Mouse (Mus musculus) liver, embryonic 16.5 days (tissue): Measurements from ENCODE around the gene Mrvi1. TPM values are rescaled to one million over a fixed set of nuclear protein-coding genes. Genes with fewer than 3 reads are reported as not detected.

Experiments
- ATAC-seq: fragments of 200-750 bp; cut with Nextera tagmentation; 2 replicates; pipeline ENCODE4 v1.8.0; 2017; ENCODE audit warnings: low read depth, mild to moderate bottlenecking, moderate number of reproducible peaks, moderate library complexity
- H3K27ac ChIP-seq: fragments of 300-500 bp; sonication (generic); 2 replicates; pipeline ENCODE4 v1.5.1; 2014; ENCODE audit warnings: mild to moderate bottlenecking, low read length
- H3K27me3 ChIP-seq: fragments of 300-500 bp; sonication (generic); 2 replicates; pipeline ENCODE4 v1.6.1; 2014; ENCODE audit warnings: low read depth, low read length, mixed read lengths; ENCODE audit not compliant: control insufficient read depth, insufficient read depth
- H3K36me3 ChIP-seq: fragments of 300-500 bp; sonication (generic); 2 replicates; pipeline ENCODE4 v1.6.1; 2014; ENCODE audit warnings: mild to moderate bottlenecking; ENCODE audit not compliant: control insufficient read depth, insufficient read depth
- H3K4me1 ChIP-seq: fragments of 300-500 bp; sonication (generic); 2 replicates; pipeline ENCODE4 v1.6.1; 2014; ENCODE audit warnings: low read depth, low read length, mixed read lengths; ENCODE audit not compliant: control insufficient read depth
- H3K4me2 ChIP-seq: fragments of 300-500 bp; sonication (generic); 2 replicates; pipeline ENCODE4 v1.6.1; 2014; ENCODE audit warnings: low read depth, low read length, mixed read lengths
- H3K4me3 ChIP-seq: fragments of 300-500 bp; sonication (generic); 2 replicates; pipeline ENCODE4 v1.5.1; 2014; ENCODE audit warnings: low read depth, mild to moderate bottlenecking, low read length
- H3K9ac ChIP-seq: fragments of 300-500 bp; sonication (generic); 2 replicates; pipeline ENCODE4 v1.6.1; 2014; ENCODE audit warnings: low read depth, low read length
- H3K9me3 ChIP-seq: fragments of 300-500 bp; sonication (generic); replicated peaks from 2 replicates; pipeline ENCODE4 v1.6.1; 2016; ENCODE audit warnings: low read length; ENCODE audit not compliant: control insufficient read depth
- WGBS: fragments of 180-500 bp; shearing (Covaris S2); extraction: QIAGEN DNeasy Blood & Tissue Kit; methylation state at CpG from one replicate; pipeline ENCODE4 v1.1.7; 2014; ENCODE audit not compliant: insufficient replicate concordance; 5-methylcytosine and 5-hydroxymethylcytosine counted together
- polyA plus RNA-seq: library from polyadenylated mRNA; unstranded; fragments of >200 nt; fragmentation: Nextera tagmentation; extraction: Ambion mirVana; gene quantifications from 2 replicates; pipeline ENCODE4 v1.2.1, GENCODE M21; 2015

The Mrvi1 gene
- polyA plus RNA-seq, 1 experiment from 2014 or later, result 4.3 TPM

GRCm38 (mm10) chr7:110843916-110844874, 138.1 kb downstream of the Mrvi1 start, which contains the start of gene Rnf141:
TSS of gene Rnf141 (minus strand) at chr7:110844457.
- peak within 1 kb of the TSS; percentile 85 for H3K4me2 ChIP-seq
- no peaks in the 10 kb centered on the region for H3K9me3 ChIP-seq
- peak within 1 kb of the TSS; percentile 92 for H3K4me3 ChIP-seq
- WGBS, result under 1% methylated on average over 42 of the region's 42 CpGs
- H3K27ac ChIP-seq, result peak within 1 kb of the TSS; percentile 99
- H3K36me3 ChIP-seq, result no peaks in the 10 kb centered on the region
- no peaks in the 10 kb centered on the region for H3K27me3 ChIP-seq
- peaks cover 26% of the 10 kb centered on the region for H3K4me1 ChIP-seq
- H3K9ac ChIP-seq, result peak within 1 kb of the TSS; percentile 95
- ATAC-seq, result peak; percentile 88

GRCm38 (mm10) chr7:110840332-110840731, 141.9 kb downstream of the Mrvi1 start:
- no peak overlapping the region for H3K9ac ChIP-seq
- peak overlapping the region; percentile 6; the same call in 1 of the 2 replicates for H3K4me2 ChIP-seq
- H3K9me3 ChIP-seq, result no peaks in the 10 kb centered on the region
- H3K4me1 ChIP-seq, result peaks cover 20% of the 10 kb centered on the region
- ATAC-seq, result peak; percentile 8; the same call in 1 of the 2 replicates
- 33% methylated on average over 4 of the region's 4 CpGs for WGBS
- H3K36me3 ChIP-seq, result peaks cover 4% of the 10 kb centered on the region; the same call in 1 of the 2 replicates
- no peak overlapping the region for H3K4me3 ChIP-seq
- H3K27ac ChIP-seq, result peak overlapping the region; percentile 54
- no peaks in the 10 kb centered on the region for H3K27me3 ChIP-seq

DNA sequence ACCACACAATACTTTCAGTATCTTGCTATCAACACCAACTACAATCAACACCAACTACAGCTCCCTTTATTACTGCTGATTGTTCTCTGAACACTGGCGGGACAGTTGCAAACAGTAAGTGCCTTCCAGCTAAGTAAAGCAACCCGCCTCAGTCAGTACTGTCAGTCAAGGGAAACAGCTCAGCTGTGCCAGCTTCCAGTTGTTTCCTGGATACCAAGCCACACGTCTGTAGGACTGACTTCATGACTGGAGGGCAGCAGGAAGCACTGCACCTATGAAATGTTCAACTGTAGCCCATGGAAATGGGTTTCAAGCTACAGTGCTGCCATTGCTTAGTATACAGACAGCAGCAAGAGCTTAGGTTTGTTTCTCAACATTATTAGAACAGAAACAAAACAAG, 147.7 kb downstream of the Mrvi1 start:
- Histone ChIP-seq H3K9ac (no peak overlapping the region), H3K4me1 (peaks cover 5% of the 10 kb centered on the region; the same call in 1 of the 2 replicates), H3K27ac (no peak overlapping the region), H3K9me3 (no peaks in the 10 kb centered on the region), H3K36me3 (peaks cover 18% of the 10 kb centered on the region), H3K27me3 (no peaks in the 10 kb centered on the region), H3K4me2 (no peak overlapping the region), H3K4me3 (no peak overlapping the region)
- 38% methylated on average over 3 of the region's 3 CpGs for WGBS
- no peak for ATAC-seq

DNA sequence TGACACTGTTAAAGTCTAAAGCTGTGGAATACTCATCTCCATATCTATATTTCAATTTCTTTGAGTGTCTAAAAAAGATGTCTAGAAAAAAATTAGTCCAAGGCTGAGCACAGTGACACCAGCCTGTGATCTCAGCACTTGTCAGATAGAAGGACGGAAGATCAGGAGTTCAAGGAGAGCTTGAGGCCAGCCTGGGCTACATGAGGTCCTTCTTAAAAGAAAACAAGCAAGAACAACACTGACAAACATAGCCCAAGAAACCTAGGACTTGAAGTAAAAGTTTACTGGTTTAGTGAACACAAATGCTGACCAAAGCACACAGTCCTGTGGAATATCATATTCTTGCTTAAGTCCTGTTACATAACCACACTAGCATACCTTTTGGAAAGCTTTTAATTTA, 148.2 kb downstream of the Mrvi1 start:
- no peak overlapping the region for H3K27ac ChIP-seq
- H3K27me3 ChIP-seq, result no peaks in the 10 kb centered on the region
- no peak for ATAC-seq
- 72% methylated on average over 1 of the region's 1 CpGs for WGBS
- no peak overlapping the region for H3K4me2 ChIP-seq
- no peaks in the 10 kb centered on the region for H3K9me3 ChIP-seq
- no peak overlapping the region for H3K9ac ChIP-seq
- peaks cover 23% of the 10 kb centered on the region for H3K36me3 ChIP-seq
- peaks cover 5% of the 10 kb centered on the region; the same call in 1 of the 2 replicates for H3K4me1 ChIP-seq
- H3K4me3 ChIP-seq, result no peak overlapping the region

DNA sequence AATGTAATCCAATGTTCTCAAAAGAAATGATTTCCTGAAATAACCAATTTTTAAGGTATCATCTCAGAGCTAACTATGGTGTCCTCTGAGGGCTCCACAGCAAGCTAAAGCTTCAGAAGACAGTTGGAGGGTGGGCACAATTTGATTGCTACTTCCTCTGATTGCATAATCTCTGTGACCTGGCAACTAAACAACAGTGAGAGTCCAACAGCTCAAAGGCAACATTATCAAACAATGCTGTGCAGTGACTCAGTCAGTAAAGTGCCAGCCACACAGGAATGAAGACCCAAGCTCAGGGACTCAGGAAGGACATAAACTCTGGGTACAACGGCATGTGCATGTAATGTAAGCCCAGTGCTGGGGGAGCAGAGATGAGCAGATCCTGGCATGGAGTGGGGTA, 149.2 kb downstream of the Mrvi1 start:
- H3K27me3 ChIP-seq, result no peaks in the 10 kb centered on the region
- H3K27ac ChIP-seq, result no peak overlapping the region
- peaks cover 30% of the 10 kb centered on the region for H3K36me3 ChIP-seq
- H3K4me1 ChIP-seq, result peaks cover 5% of the 10 kb centered on the region; the same call in 1 of the 2 replicates
- no peak overlapping the region for H3K4me3 ChIP-seq
- no peak overlapping the region for H3K4me2 ChIP-seq
- 39% methylated on average over 1 of the region's 1 CpGs for WGBS
- ATAC-seq, result peak; percentile 21; the same call in 1 of the 2 replicates
- no peaks in the 10 kb centered on the region for H3K9me3 ChIP-seq
- H3K9ac ChIP-seq, result no peak overlapping the region

GRCm38 (mm10) chr7:110823995-110824953, 158.0 kb downstream of the Mrvi1 start:
- peak overlapping the region; percentile 71 for H3K27ac ChIP-seq
- WGBS, result 68% methylated on average over 8 of the region's 8 CpGs
- H3K9ac ChIP-seq, result no peak overlapping the region
- ATAC-seq, result no peak
- H3K4me2 ChIP-seq, result no peak overlapping the region
- H3K36me3 ChIP-seq, result peaks cover 34% of the 10 kb centered on the region
- no peaks in the 10 kb centered on the region for H3K9me3 ChIP-seq
- no peaks in the 10 kb centered on the region for H3K27me3 ChIP-seq
- no peak overlapping the region for H3K4me3 ChIP-seq
- peaks cover 31% of the 10 kb centered on the region for H3K4me1 ChIP-seq

GRCm38 (mm10) chr7:110823593-110823992, 158.7 kb downstream of the Mrvi1 start:
- Histone ChIP-seq H3K4me3 (no peak overlapping the region), H3K9ac (no peak overlapping the region), H3K9me3 (no peaks in the 10 kb centered on the region), H3K27me3 (no peaks in the 10 kb centered on the region), H3K27ac (peak overlapping the region; percentile 71), H3K4me2 (no peak overlapping the region), H3K4me1 (peaks cover 36% of the 10 kb centered on the region), H3K36me3 (peaks cover 27% of the 10 kb centered on the region)
- peak; percentile 64 for ATAC-seq
- 34% methylated on average over 4 of the region's 4 CpGs for WGBS

DNA sequence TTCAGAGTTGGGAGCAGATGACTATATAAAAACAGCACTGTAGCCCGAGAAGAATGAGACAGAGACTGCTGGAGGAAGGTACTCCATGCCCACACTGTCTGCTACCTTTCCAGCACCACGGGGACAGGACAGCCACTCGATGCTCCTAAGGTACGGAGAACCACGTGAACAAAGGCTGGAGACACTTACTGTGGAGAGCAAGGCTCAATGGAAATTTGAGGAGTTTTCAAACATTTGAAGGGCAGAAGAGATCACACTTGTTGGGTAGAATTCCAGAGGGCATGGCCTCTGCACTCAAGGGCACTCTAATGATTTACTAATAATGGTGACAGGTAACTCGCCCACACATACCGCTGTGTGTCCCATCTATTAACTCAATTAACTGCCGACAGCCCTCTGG, 159.2 kb downstream of the Mrvi1 start:
- 70% methylated on average over 8 of the region's 8 CpGs for WGBS
- H3K4me2 ChIP-seq, result no peak overlapping the region
- ATAC-seq, result 0 out of 2 replicates have a peak, but pooled peaks have one; percentile 12

More for the DNA sequence above, 159.2 kb downstream of the Mrvi1 start:
- Histone ChIP-seq H3K9ac (no peak overlapping the region), H3K36me3 (peaks cover 24% of the 10 kb centered on the region), H3K27me3 (no peaks in the 10 kb centered on the region), H3K27ac (peak overlapping the region; percentile 71), H3K4me1 (peaks cover 41% of the 10 kb centered on the region), H3K9me3 (no peaks in the 10 kb centered on the region), H3K4me3 (no peak overlapping the region)
